Mouse (Mus musculus) limb, embryonic 12.5 days (tissue): ENCODE results near the gene Vmn1r116. TPM values are rescaled to one million over a fixed set of nuclear protein-coding genes. Genes with fewer than 3 reads are reported as not detected.
"Not testable (repeated sequence)": the region's sequence is repeated elsewhere in the genome, so short reads cannot be mapped to it uniquely, and the experiment has no call there.

Experiments
- ATAC-seq: fragments of 200-750 bp; cut with Nextera tagmentation; 2 replicates; pipeline ENCODE4 v1.8.0; 2017; ENCODE audit warnings: low read depth, moderate TSS enrichment; ENCODE audit not compliant: insufficient number of reproducible peaks, insufficient read depth, low FRiP score, low TSS enrichment
- H3K27ac ChIP-seq: fragments of 300-500 bp; sonication (generic); 2 replicates; pipeline ENCODE4 v1.5.1; 2016; ENCODE audit warnings: mild to moderate bottlenecking, moderate library complexity
- H3K27me3 ChIP-seq: fragments of 300-500 bp; sonication (generic); 2 replicates; pipeline ENCODE4 v1.6.1; 2016; ENCODE audit warnings: mild to moderate bottlenecking, moderate library complexity
- H3K36me3 ChIP-seq: fragments of 300-500 bp; sonication (generic); 2 replicates; pipeline ENCODE4 v1.6.1; 2016; ENCODE audit warnings: mild to moderate bottlenecking, moderate library complexity
- H3K4me1 ChIP-seq: fragments of 300-500 bp; sonication (generic); replicated peaks from 2 replicates; pipeline ENCODE4 v1.6.1; 2016
- H3K4me2 ChIP-seq: fragments of 300-500 bp; sonication (generic); 2 replicates; pipeline ENCODE4 v1.6.1; 2016; ENCODE audit warnings: mild to moderate bottlenecking, moderate library complexity
- H3K4me3 ChIP-seq: fragments of 300-500 bp; sonication (generic); replicated peaks from 2 replicates; pipeline ENCODE4 v1.5.1; 2016; ENCODE audit warnings: mild to moderate bottlenecking
- H3K9ac ChIP-seq: fragments of 300-500 bp; sonication (generic); replicated peaks from 2 replicates; pipeline ENCODE4 v1.6.1; 2016; ENCODE audit warnings: mild to moderate bottlenecking, moderate library complexity
- H3K9me3 ChIP-seq: fragments of 300-500 bp; sonication (generic); 2 replicates; pipeline ENCODE4 v1.6.1; 2016; ENCODE audit warnings: mild to moderate bottlenecking, moderate library complexity
- WGBS: fragments of 180-500 bp; shearing (Covaris S2); methylation state at CpG from one replicate; pipeline ENCODE4 v1.1.7; 2016; 5-methylcytosine and 5-hydroxymethylcytosine counted together
- polyA plus RNA-seq: library from polyadenylated mRNA; unstranded; fragments of >200 nt; fragmentation: Nextera tagmentation; extraction: Ambion mirVana; gene quantifications from 2 replicates; pipeline ENCODE4 v1.2.1, GENCODE M21; 2016

The Vmn1r116 gene
- polyA plus RNA-seq = not detected in 2 replicates

DNA sequence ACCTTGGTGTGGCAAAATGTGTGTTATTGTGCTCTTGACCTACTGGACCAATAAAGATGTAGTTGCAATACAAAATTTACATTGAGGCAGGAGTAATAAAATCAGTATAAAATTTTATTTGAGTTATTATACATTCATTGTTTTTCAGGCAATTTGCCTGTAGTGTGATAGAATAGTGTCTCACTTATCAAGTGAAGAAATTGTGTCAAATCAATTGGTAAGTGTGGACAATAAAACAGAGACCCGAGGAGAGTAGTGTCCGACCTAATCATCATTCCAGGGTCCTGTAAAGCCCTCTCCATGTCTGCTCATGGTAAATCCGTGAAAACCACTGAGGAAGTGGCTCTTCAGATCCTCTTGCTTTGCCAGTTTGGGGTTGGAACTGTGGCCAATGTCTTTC is at the start of gene Vmn1r116:
TSS of gene Vmn1r116 (plus strand) at position 301 of the 400 bp plus-strand sequence.
- ATAC-seq, H3K9me3 ChIP-seq, H3K4me3 ChIP-seq, H3K9ac ChIP-seq, H3K27me3 ChIP-seq, H3K27ac ChIP-seq, H3K36me3 ChIP-seq, H3K4me1 ChIP-seq, H3K4me2 ChIP-seq: not testable (repeated sequence)
- WGBS = 67% methylated on average over 3 of the region's 3 CpGs

- H3K4me3 ChIP-seq, H3K9me3 ChIP-seq, H3K27ac ChIP-seq, H3K36me3 ChIP-seq, H3K9ac ChIP-seq, ATAC-seq, H3K4me1 ChIP-seq, H3K27me3 ChIP-seq, H3K4me2 ChIP-seq: not testable (repeated sequence)
- 100% methylated on average over 1 of the region's 3 CpGs for WGBS
Measured at GRCm38 (mm10) chr7:20844885-20845284, 27.2 kb upstream of the Vmn1r116 start, which contains the start of gene Vmn1r115. Vmn1r115 (minus strand) TSS chr7:20844985.

- not testable (repeated sequence) for H3K27me3 ChIP-seq, H3K9ac ChIP-seq, H3K4me3 ChIP-seq, ATAC-seq, H3K9me3 ChIP-seq, H3K4me2 ChIP-seq, H3K4me1 ChIP-seq, H3K36me3 ChIP-seq, H3K27ac ChIP-seq
- no CpG with 5 or more reads among the region's 2 CpGs for WGBS
Measured at GRCm38 (mm10) chr7:20884021-20884420, 12.0 kb downstream of the Vmn1r116 start, which contains the start of gene Vmn1r117. Vmn1r117 (minus strand) TSS chr7:20884121.

DNA sequence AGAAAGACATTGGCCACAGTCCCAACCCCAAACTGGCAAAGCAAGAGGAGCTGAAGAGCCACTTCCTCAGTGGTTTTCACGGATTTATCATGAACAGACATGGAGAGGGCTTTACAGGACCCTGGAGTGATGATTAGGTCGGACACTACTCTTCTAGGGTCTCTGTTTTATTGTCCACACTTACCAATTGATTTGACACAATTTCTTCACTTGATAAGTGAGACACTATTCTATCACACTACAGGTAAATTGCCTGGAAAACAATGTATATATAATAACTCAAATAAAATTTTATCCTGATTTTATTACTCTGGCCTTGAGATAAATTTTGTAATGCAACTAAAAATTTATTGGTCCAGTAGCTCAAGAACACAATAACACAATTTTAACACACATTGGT is 40.2 kb downstream of the Vmn1r116 start, which contains the start of gene Vmn1r118:
TSS of gene Vmn1r118 (minus strand) at position 101 of the 400 bp plus-strand sequence.
- not testable (repeated sequence) for H3K36me3 ChIP-seq, H3K4me1 ChIP-seq, H3K27me3 ChIP-seq, H3K9me3 ChIP-seq, H3K9ac ChIP-seq, H3K4me3 ChIP-seq, H3K27ac ChIP-seq, ATAC-seq, H3K4me2 ChIP-seq
- no CpG with 5 or more reads among the region's 2 CpGs for WGBS

Other genes with a start within 250 kb of the Vmn1r116 start
- not detected in 2 replicates for gene Vmn1r107, start 203.3 kb upstream of the Vmn1r116 start, polyA plus RNA-seq
- not detected in 2 replicates for gene Vmn1r111, start 169.0 kb upstream of the Vmn1r116 start, polyA plus RNA-seq
- gene Gm10668, start 141.6 kb upstream of the Vmn1r116 start, polyA plus RNA-seq = not detected in 2 replicates
- gene Vmn1r112, start 101.1 kb upstream of the Vmn1r116 start, polyA plus RNA-seq = not detected in 2 replicates
- gene Vmn1r113, start 85.0 kb upstream of the Vmn1r116 start, polyA plus RNA-seq = not detected in 2 replicates
- not detected in 2 replicates for gene Vmn1r114, start 60.1 kb upstream of the Vmn1r116 start, polyA plus RNA-seq
- not detected in 2 replicates for gene Vmn1r115, start 27.3 kb upstream of the Vmn1r116 start, polyA plus RNA-seq
- not detected in 2 replicates for gene Vmn1r117, start 11.9 kb downstream of the Vmn1r116 start, polyA plus RNA-seq
- not detected in 2 replicates for gene Vmn1r118, start 40.1 kb downstream of the Vmn1r116 start, polyA plus RNA-seq
- gene Vmn1r119, start 140.2 kb downstream of the Vmn1r116 start, polyA plus RNA-seq = not detected in 2 replicates
- not detected in 2 replicates for gene Vmn1r120, start 181.5 kb downstream of the Vmn1r116 start, polyA plus RNA-seq
- gene Vmn1r121, start 226.3 kb downstream of the Vmn1r116 start, polyA plus RNA-seq = not detected in 2 replicates